14 mouse cellular contexts compared by ENCODE assay signal in genomic region chr10:36803705-36804104, GRCm38 (mm10).
A peak's percentile ranks its signal among the peaks of the same experiment; 100 is the strongest.
DNase-seq lines count a peak whose midpoint lies in the region; ATAC-seq and TF ChIP-seq lines count a peak whose summit lies in the region.
"Had no signal": no experiment of that assay in that cellular context is flagged by ENCODE, and none has a peak within 500 bp of the region (broad histone marks: within the 10 kb centered on the region; RNA-seq: fewer than 3 reads in every experiment).

No protein-coding gene starts in this region.

- TF ChIP-seq CTCF in gastrocnemius, adult 2 months (IDR thresholded peaks at IDR 0.05): peak; percentile 52

- peaks cover 18% of the 10 kb centered on the region for H3K4me1 ChIP-seq in midbrain, embryonic 10.5 days
- no peaks in the 10 kb centered on the region for H3K4me1 ChIP-seq in midbrain, embryonic 16.5 days (ENCODE audit: control insufficient read depth, insufficient read depth, low read length)
- H3K4me1 ChIP-seq in embryonic facial prominence, embryonic 10.5 days: peaks cover 18% of the 10 kb centered on the region
- H3K4me1 ChIP-seq: limb, embryonic 15.5 days; neural tube, embryonic 13.5 days had no signal

- H3K4me3 ChIP-seq in gastrocnemius, adult 2 months: no peak overlapping the region
- H3K4me3 ChIP-seq in midbrain, embryonic 10.5 days: no peak overlapping the region
- H3K4me3 ChIP-seq in midbrain, embryonic 16.5 days (ENCODE audit: low read depth, low read length): no peak overlapping the region
- H3K4me3 ChIP-seq in embryonic facial prominence, embryonic 10.5 days: no peak overlapping the region
- H3K4me3 ChIP-seq: erythroblast, embryonic 14.5 days; limb, embryonic 15.5 days; neural tube, embryonic 13.5 days had no signal

- no peak overlapping the region for H3K9ac ChIP-seq in midbrain, embryonic 16.5 days (ENCODE audit: low read depth, low read length)
- H3K9ac ChIP-seq: limb, embryonic 15.5 days; neural tube, embryonic 13.5 days had no signal

- H3K9me3 ChIP-seq in midbrain, embryonic 10.5 days (replicated peaks): no peaks in the 10 kb centered on the region
- H3K9me3 ChIP-seq in midbrain, embryonic 16.5 days (replicated peaks; ENCODE audit: control insufficient read depth, low read length, poor library complexity, severe bottlenecking): no peaks in the 10 kb centered on the region
- H3K9me3 ChIP-seq in embryonic facial prominence, embryonic 10.5 days: no peaks in the 10 kb centered on the region
- H3K9me3 ChIP-seq: limb, embryonic 15.5 days; neural tube, embryonic 13.5 days had no signal

- H3K36me3 ChIP-seq in midbrain, embryonic 10.5 days: no peaks in the 10 kb centered on the region
- H3K36me3 ChIP-seq in midbrain, embryonic 16.5 days (ENCODE audit: control insufficient read depth, insufficient read depth, low read length): no peaks in the 10 kb centered on the region
- no peaks in the 10 kb centered on the region for H3K36me3 ChIP-seq in embryonic facial prominence, embryonic 10.5 days (replicated peaks)
- H3K36me3 ChIP-seq: limb, embryonic 15.5 days; neural tube, embryonic 13.5 days had no signal

- no peak for ATAC-seq in midbrain, embryonic 16.5 days
- ATAC-seq: inflammation-experienced regulatory T-cells, adult 6 months had no signal

- H3K27ac ChIP-seq in gastrocnemius, adult 2 months: peak overlapping the region; percentile 79
- H3K27ac ChIP-seq in midbrain, embryonic 10.5 days (replicated peaks): peak overlapping the region; percentile 42; the same call in 1 of the 2 replicates
- H3K27ac ChIP-seq in midbrain, embryonic 16.5 days (ENCODE audit: low read length): no peak overlapping the region
- no peak overlapping the region for H3K27ac ChIP-seq in embryonic facial prominence, embryonic 10.5 days (replicated peaks)
- H3K27ac ChIP-seq: limb, embryonic 15.5 days; neural tube, embryonic 13.5 days had no signal

- intact Hi-C loops in gastrocnemius, adult 2 months (cut with DNase I): no loop called here
- intact Hi-C loops in left cerebral cortex, postnatal 25 days (cut with DNase I): no loop called here

- no peak for DNase-seq in gastrocnemius, adult 2 months
- DNase-seq in gastrocnemius, adult 8-10 months (ENCODE audit: low spot score in 2 of 2): no peak
- peak; percentile 24 for DNase-seq in midbrain, embryonic 10.5 days (ENCODE audit: low spot score)
- peak; percentile 18 for DNase-seq in embryonic facial prominence, embryonic 10.5 days (ENCODE audit: low spot score)
- peak; percentile 37 for DNase-seq in skeletal muscle tissue, adult 2 months (ENCODE audit: low read depth, low spot score)
- DNase-seq in left cerebral cortex, postnatal 25 days (ENCODE audit: low spot score in 2 of 2): no peak
- DNase-seq in adrenal gland, adult (ENCODE audit: inconsistent age in 2 of 2, low spot score in 1 of 2): no peak
- DNase-seq: cerebellum, postnatal 25 days; lung, adult 2 months had no signal

- WGBS in midbrain, embryonic 10.5 days: 15% methylated on average over 2 of the region's 2 CpGs
- whole genome bisulfite sequencing in midbrain, embryonic 16.5 days: 16% methylated on average over 2 of the region's 2 CpGs
- WGBS in embryonic facial prominence, embryonic 10.5 days: 3% methylated on average over 2 of the region's 2 CpGs

- H3K4me2 ChIP-seq in midbrain, embryonic 16.5 days (ENCODE audit: low read length): no peak overlapping the region
- H3K4me2 ChIP-seq: limb, embryonic 15.5 days; neural tube, embryonic 13.5 days had no signal

- no peaks in the 10 kb centered on the region for H3K27me3 ChIP-seq in midbrain, embryonic 10.5 days (ENCODE audit: low read depth, poor library complexity, severe bottlenecking)
- H3K27me3 ChIP-seq in midbrain, embryonic 16.5 days (ENCODE audit: control insufficient read depth, insufficient read depth, low read depth, low read length): no peaks in the 10 kb centered on the region
- no peaks in the 10 kb centered on the region for H3K27me3 ChIP-seq in embryonic facial prominence, embryonic 10.5 days (replicated peaks; ENCODE audit: low read depth, poor library complexity, severe bottlenecking)
- H3K27me3 ChIP-seq: limb, embryonic 15.5 days; neural tube, embryonic 13.5 days had no signal

Comparison
In these comparisons a context has a peak if more than half of its experiments do, and no peak if none do; other contexts are left out.
1. H3K27ac ChIP-seq: peak in gastrocnemius, adult 2 months (single experiment) and midbrain, embryonic 10.5 days (single experiment); none in midbrain, embryonic 16.5 days (single experiment) and embryonic facial prominence, embryonic 10.5 days (single experiment).
2. DNase-seq: peak in midbrain, embryonic 10.5 days (single experiment), embryonic facial prominence, embryonic 10.5 days (single experiment) and skeletal muscle tissue, adult 2 months (single experiment); none in gastrocnemius, adult 2 months (single experiment), gastrocnemius, adult 8-10 months (0 of 2), left cerebral cortex, postnatal 25 days (0 of 2) and adrenal gland, adult (0 of 2).